Mouse (Mus musculus): ENCODE results near the gene 4930503B20Rik. TPM values are rescaled to one million over a fixed set of nuclear protein-coding genes. Genes with fewer than 3 reads are reported as not detected.

Gene 4930503B20Rik
- total and polyA plus RNA-seq, 3 experiments: 0.44 TPM; not detected in 2

- no peaks in the 10 kb centered on the region for H3K36me3 ChIP-seq (replicated peaks)
- ATAC-seq (ENCODE audit: extremely low read depth, insufficient number of reproducible peaks, low FRiP score, poor library complexity, severe bottlenecking): no peak
- TF ChIP-seq GATA1 (IDR thresholded peaks at IDR 0.05; ENCODE audit: borderline replicate concordance, low read length): no peak
- TF ChIP-seq POLR2AphosphoS5 (IDR thresholded peaks at IDR 0.05; ENCODE audit: insufficient replicate concordance, low read depth, low read length): no peak
- DNase-seq (ENCODE audit: low spot score): no peak
- no peaks in the 10 kb centered on the region for H3K9me3 ChIP-seq (replicated peaks)
- H3K4me1 ChIP-seq (ENCODE audit: insufficient read depth, low read depth, low read length): peaks cover 32% of the 10 kb centered on the region
- H3K4me3 ChIP-seq (ENCODE audit: low read depth, low read length): no peak overlapping the region
- H3K27me3 ChIP-seq (ENCODE audit: insufficient read depth, low read length): peaks cover 13% of the 10 kb centered on the region
Observed at GRCm38 (mm10) chr3:146599198-146599900, 51.8 kb downstream of the 4930503B20Rik start.

GRCm38 (mm10) chr3:146598411-146598810 lies 52.7 kb downstream of the 4930503B20Rik start:
- no peaks in the 10 kb centered on the region for H3K36me3 ChIP-seq (replicated peaks)
- TF ChIP-seq TAL1 (conservative IDR thresholded peaks at IDR 0.05; ENCODE audit: low read depth, low read length) (no peak), GATA1 (IDR thresholded peaks at IDR 0.05; ENCODE audit: borderline replicate concordance, low read length) (no peak), CTCF (IDR thresholded peaks at IDR 0.05; ENCODE audit: low read depth, low read length) (no peak), GATA2 (IDR thresholded peaks at IDR 0.05; ENCODE audit: borderline replicate concordance, low read depth, low read length) (no peak), POLR2AphosphoS5 (IDR thresholded peaks at IDR 0.05; ENCODE audit: insufficient replicate concordance, low read depth, low read length) (no peak)
- H3K4me3 ChIP-seq (ENCODE audit: low read depth, low read length): no peak overlapping the region
- H3K27me3 ChIP-seq (ENCODE audit: insufficient read depth, low read length): peaks cover 16% of the 10 kb centered on the region
- no peak for ATAC-seq (ENCODE audit: extremely low read depth, insufficient number of reproducible peaks, low FRiP score, poor library complexity, severe bottlenecking)
- DNase-seq (ENCODE audit: low spot score): no peak
- no peaks in the 10 kb centered on the region for H3K9me3 ChIP-seq (replicated peaks)
- H3K4me1 ChIP-seq (ENCODE audit: insufficient read depth, low read depth, low read length): peaks cover 29% of the 10 kb centered on the region

- DNase-seq (ENCODE audit: low spot score) (no peak), ATAC-seq (ENCODE audit: extremely low read depth, insufficient number of reproducible peaks, low FRiP score, poor library complexity, severe bottlenecking) (no peak)
- peaks cover 16% of the 10 kb centered on the region for H3K27me3 ChIP-seq (ENCODE audit: insufficient read depth, low read length)
- TF ChIP-seq CTCF (IDR thresholded peaks at IDR 0.05; ENCODE audit: low read depth, low read length): no peak
- TF ChIP-seq GATA1 (IDR thresholded peaks at IDR 0.05; ENCODE audit: borderline replicate concordance, low read length): no peak
- TF ChIP-seq TAL1 (conservative IDR thresholded peaks at IDR 0.05; ENCODE audit: low read depth, low read length): no peak
- TF ChIP-seq GATA2 (IDR thresholded peaks at IDR 0.05; ENCODE audit: borderline replicate concordance, low read depth, low read length): no peak
- peaks cover 27% of the 10 kb centered on the region for H3K4me1 ChIP-seq (ENCODE audit: insufficient read depth, low read depth, low read length)
- H3K9me3 ChIP-seq (replicated peaks): no peaks in the 10 kb centered on the region
- no peak overlapping the region for H3K4me3 ChIP-seq (ENCODE audit: low read depth, low read length)
- no peaks in the 10 kb centered on the region for H3K36me3 ChIP-seq (replicated peaks)
Observed at GRCm38 (mm10) chr3:146596864-146597263, 54.3 kb downstream of the 4930503B20Rik start.

- no peak for ATAC-seq (ENCODE audit: extremely low read depth, insufficient number of reproducible peaks, low FRiP score, poor library complexity, severe bottlenecking)
- TF ChIP-seq GATA1 (IDR thresholded peaks at IDR 0.05; ENCODE audit: borderline replicate concordance, low read length) (no peak), TAL1 (conservative IDR thresholded peaks at IDR 0.05; ENCODE audit: low read depth, low read length) (no peak), POLR2AphosphoS5 (IDR thresholded peaks at IDR 0.05; ENCODE audit: insufficient replicate concordance, low read depth, low read length) (no peak), CTCF (IDR thresholded peaks at IDR 0.05; ENCODE audit: low read depth, low read length) (no peak), GATA2 (IDR thresholded peaks at IDR 0.05; ENCODE audit: borderline replicate concordance, low read depth, low read length) (no peak)
- no peaks in the 10 kb centered on the region for H3K9me3 ChIP-seq (replicated peaks)
- H3K27me3 ChIP-seq (ENCODE audit: insufficient read depth, low read length): peaks cover 16% of the 10 kb centered on the region
- no peak for DNase-seq (ENCODE audit: low spot score)
- peaks cover 23% of the 10 kb centered on the region for H3K4me1 ChIP-seq (ENCODE audit: insufficient read depth, low read depth, low read length)
- no peak overlapping the region for H3K4me3 ChIP-seq (ENCODE audit: low read depth, low read length)
- no peaks in the 10 kb centered on the region for H3K36me3 ChIP-seq (replicated peaks)
Observed at GRCm38 (mm10) chr3:146596387-146596786, 54.7 kb downstream of the 4930503B20Rik start.

- Histone ChIP-seq H3K27me3 (ENCODE audit: insufficient read depth, low read length) (peaks cover 12% of the 10 kb centered on the region), H3K4me3 (ENCODE audit: low read depth, low read length) (no peak overlapping the region), H3K4me1 (ENCODE audit: insufficient read depth, low read depth, low read length) (peaks cover 14% of the 10 kb centered on the region), H3K9me3 (replicated peaks) (no peaks in the 10 kb centered on the region), H3K36me3 (replicated peaks) (no peaks in the 10 kb centered on the region)
- TF ChIP-seq CTCF (IDR thresholded peaks at IDR 0.05; ENCODE audit: low read depth, low read length) (no peak), POLR2AphosphoS5 (IDR thresholded peaks at IDR 0.05; ENCODE audit: insufficient replicate concordance, low read depth, low read length) (no peak), TAL1 (conservative IDR thresholded peaks at IDR 0.05; ENCODE audit: low read depth, low read length) (no peak), GATA2 (IDR thresholded peaks at IDR 0.05; ENCODE audit: borderline replicate concordance, low read depth, low read length) (no peak), GATA1 (IDR thresholded peaks at IDR 0.05; ENCODE audit: borderline replicate concordance, low read length) (no peak)
- DNase-seq (ENCODE audit: low spot score): no peak
- ATAC-seq (ENCODE audit: extremely low read depth, insufficient number of reproducible peaks, low FRiP score, poor library complexity, severe bottlenecking): no peak
Observed at GRCm38 (mm10) chr3:146595440-146595839, 55.7 kb downstream of the 4930503B20Rik start.

Other genes with a start within 250 kb of the 4930503B20Rik start
- 64.0 and 74.2 TPM in 2 replicates for gene Ssx2ip, start 246.7 kb downstream of the 4930503B20Rik start, total RNA-seq (2014; fragmentation: Nextera tagmentation)
- 53.4 and 58.6 TPM in 2 replicates for gene Ssx2ip, start 246.7 kb downstream of the 4930503B20Rik start, total RNA-seq (2017)
- 12.8 and 13.7 TPM in 2 replicates for gene Ssx2ip, start 246.7 kb downstream of the 4930503B20Rik start, polyA plus RNA-seq (2012)
- 27.6 and 40.9 TPM in 2 replicates for gene Ctbs, start 201.5 kb downstream of the 4930503B20Rik start, total RNA-seq (2014; fragmentation: Nextera tagmentation)
- 14.7 and 16.7 TPM in 2 replicates for gene Ctbs, start 201.5 kb downstream of the 4930503B20Rik start, total RNA-seq (2017)
- gene Ctbs, start 201.5 kb downstream of the 4930503B20Rik start, polyA plus RNA-seq (2012): 20.5 and 27.5 TPM in 2 replicates
- gene Spata1, start 151.6 kb downstream of the 4930503B20Rik start, total RNA-seq (2014; fragmentation: Nextera tagmentation): 14.9 and 19.7 TPM in 2 replicates
- 11.6 and 20.4 TPM in 2 replicates for gene Spata1, start 151.6 kb downstream of the 4930503B20Rik start, total RNA-seq (2017)
- gene Spata1, start 151.6 kb downstream of the 4930503B20Rik start, polyA plus RNA-seq (2012): 1.3 and 1.6 TPM in 2 replicates
- 287 and 297 TPM in 2 replicates for gene Gng5, start 151.5 kb downstream of the 4930503B20Rik start, total RNA-seq (2014; fragmentation: Nextera tagmentation)
- gene Gng5, start 151.5 kb downstream of the 4930503B20Rik start, total RNA-seq (2017): 299 and 354 TPM in 2 replicates
- 191 and 352 TPM in 2 replicates for gene Gng5, start 151.5 kb downstream of the 4930503B20Rik start, polyA plus RNA-seq (2012)
- 95.6 and 103 TPM in 2 replicates for gene Rpf1, start 129.9 kb downstream of the 4930503B20Rik start, total RNA-seq (2014; fragmentation: Nextera tagmentation)
- gene Rpf1, start 129.9 kb downstream of the 4930503B20Rik start, total RNA-seq (2017): 99.9 and 111 TPM in 2 replicates
- 26.9 and 27.2 TPM in 2 replicates for gene Rpf1, start 129.9 kb downstream of the 4930503B20Rik start, polyA plus RNA-seq (2012)
- gene Uox, start 80.9 kb downstream of the 4930503B20Rik start, total RNA-seq (2014; fragmentation: Nextera tagmentation): not detected in 2 replicates
- gene Uox, start 80.9 kb downstream of the 4930503B20Rik start, total RNA-seq (2017): 0.22 TPM in 1 of 2 replicates, not detected in the other
- gene Uox, start 80.9 kb downstream of the 4930503B20Rik start, polyA plus RNA-seq (2012): not detected in 2 replicates
- not detected in 2 replicates for gene Dnase2b, start 35.7 kb downstream of the 4930503B20Rik start, total RNA-seq (2014; fragmentation: Nextera tagmentation)
- 1.4 and 1.6 TPM in 2 replicates for gene Dnase2b, start 35.7 kb downstream of the 4930503B20Rik start, total RNA-seq (2017)
- gene Dnase2b, start 35.7 kb downstream of the 4930503B20Rik start, polyA plus RNA-seq (2012): not detected in 2 replicates
- gene Samd13, start 34.3 kb upstream of the 4930503B20Rik start, total RNA-seq (2014; fragmentation: Nextera tagmentation): not detected in 2 replicates
- 1.8 and 2.1 TPM in 2 replicates for gene Samd13, start 34.3 kb upstream of the 4930503B20Rik start, total RNA-seq (2017)
- 0.09 and 0.10 TPM in 2 replicates for gene Samd13, start 34.3 kb upstream of the 4930503B20Rik start, polyA plus RNA-seq (2012)
- 91.3 and 102 TPM in 2 replicates for gene Prkacb, start 161.7 kb upstream of the 4930503B20Rik start, total RNA-seq (2014; fragmentation: Nextera tagmentation)
- 146 and 165 TPM in 2 replicates for gene Prkacb, start 161.7 kb upstream of the 4930503B20Rik start, total RNA-seq (2017)
- 12.0 and 13.5 TPM in 2 replicates for gene Prkacb, start 161.7 kb upstream of the 4930503B20Rik start, polyA plus RNA-seq (2012)
- not detected in 2 replicates for gene Ttll7, start 201.1 kb upstream of the 4930503B20Rik start, total RNA-seq (2014; fragmentation: Nextera tagmentation)
- 0.06 and 0.38 TPM in 2 replicates for gene Ttll7, start 201.1 kb upstream of the 4930503B20Rik start, total RNA-seq (2017)
- not detected in 2 replicates for gene Ttll7, start 201.1 kb upstream of the 4930503B20Rik start, polyA plus RNA-seq (2012)